In genomic region chr11:54242494-54242893, GRCm38 (mm10) we compare ENCODE assay signal across 41 mouse cellular contexts. TPM values are rescaled to one million over a fixed set of nuclear protein-coding genes. Genes with fewer than 3 reads are reported as not detected.
"Had no signal": no experiment of that assay in that cellular context is flagged by ENCODE, and none has a peak within 500 bp of the region (broad histone marks: within the 10 kb centered on the region; RNA-seq: fewer than 3 reads in every experiment).

No protein-coding gene starts in this region.

- H3K4me2 ChIP-seq: heart, embryonic 11.5 days; heart, embryonic 12.5 days; heart, embryonic 13.5 days; heart, embryonic 15.5 days; hindbrain, embryonic 12.5 days; hindbrain, embryonic 13.5 days; hindbrain, embryonic 14.5 days; hindbrain, embryonic 15.5 days; kidney, embryonic 15.5 days had no signal

- H3K4me3 ChIP-seq: heart, embryonic 10.5 days; heart, embryonic 12.5 days; heart, embryonic 13.5 days; heart, embryonic 15.5 days; hindbrain, embryonic 10.5 days; hindbrain, embryonic 12.5 days; hindbrain, embryonic 13.5 days; hindbrain, embryonic 15.5 days; kidney, embryonic 15.5 days; layer of hippocampus, adult 2 months; left cerebral cortex, adult 2 months had no signal

- H3K9me3 ChIP-seq: heart, embryonic 10.5 days; heart, embryonic 12.5 days; heart, embryonic 13.5 days; heart, embryonic 15.5 days; hindbrain, embryonic 10.5 days; hindbrain, embryonic 12.5 days; hindbrain, embryonic 13.5 days; hindbrain, embryonic 15.5 days; kidney, embryonic 15.5 days had no signal

- H3K9ac ChIP-seq: heart, embryonic 12.5 days; heart, embryonic 13.5 days; heart, embryonic 15.5 days; hindbrain, embryonic 12.5 days; hindbrain, embryonic 13.5 days; hindbrain, embryonic 14.5 days; hindbrain, embryonic 15.5 days; kidney, embryonic 15.5 days had no signal

- H3K4me1 ChIP-seq: heart, embryonic 15.5 days; hindbrain, embryonic 10.5 days; hindbrain, embryonic 12.5 days; hindbrain, embryonic 13.5 days; hindbrain, embryonic 15.5 days; kidney, embryonic 15.5 days had no signal

- H3K27me3 ChIP-seq: heart, embryonic 12.5 days; heart, embryonic 15.5 days; hindbrain, embryonic 12.5 days; hindbrain, embryonic 13.5 days; hindbrain, embryonic 15.5 days; kidney, embryonic 15.5 days had no signal

- ATAC-seq: hindbrain, embryonic 16.5 days; hindbrain, postnatal 0 days; inflammation-experienced regulatory T-cells, adult 6 months had no signal

- H3K36me3 ChIP-seq: heart, embryonic 10.5 days; heart, embryonic 12.5 days; heart, embryonic 13.5 days; heart, embryonic 15.5 days; hindbrain, embryonic 10.5 days; hindbrain, embryonic 12.5 days; hindbrain, embryonic 13.5 days; hindbrain, embryonic 15.5 days; kidney, embryonic 15.5 days had no signal

- DNase-seq: heart, postnatal 10 days; heart, postnatal 14 days; heart, postnatal 36 days; heart, postnatal 4 days; kidney, adult 11 months; kidney, adult 18-20 months; kidney, adult 2 months; kidney, adult 8-10 months; kidney, adult 9 months; kidney, postnatal 10 days; kidney, postnatal 14 days; kidney, postnatal 25 days; kidney, postnatal 36 days; kidney, postnatal 4 days; layer of hippocampus, adult 9-11 months; layer of hippocampus, postnatal 36 days had no signal

- H3K27ac ChIP-seq: heart, embryonic 10.5 days; heart, embryonic 13.5 days; heart, embryonic 15.5 days; hindbrain, embryonic 10.5 days; hindbrain, embryonic 12.5 days; hindbrain, embryonic 13.5 days; hindbrain, embryonic 14.5 days; hindbrain, embryonic 15.5 days; hindbrain, postnatal 0 days; kidney, embryonic 15.5 days; kidney, postnatal 0 days; layer of hippocampus, adult 2 months; left cerebral cortex, adult 2 months had no signal

RNA-seq across cellular contexts. Expression of gene Csf2, which starts 7.0 kb away (rescaled TPM):
- polyA plus RNA-seq: heart, embryonic 10.5 days; heart, embryonic 11.5 days; heart, embryonic 12.5 days; heart, embryonic 13.5 days; heart, embryonic 14.5 days; heart, embryonic 15.5 days; heart, embryonic 16.5 days; heart, postnatal 0 days; hindbrain, embryonic 10.5 days; hindbrain, embryonic 11.5 days; hindbrain, embryonic 12.5 days; hindbrain, embryonic 13.5 days; hindbrain, embryonic 14.5 days; hindbrain, embryonic 15.5 days; hindbrain, embryonic 16.5 days; hindbrain, postnatal 0 days; kidney, adult 2 months; kidney, embryonic 14.5 days; kidney, embryonic 15.5 days; kidney, embryonic 16.5 days; kidney, postnatal 0 days had no signal

RNA-seq across cellular contexts. Expression of gene Il3, which starts 24.6 kb away (rescaled TPM):
- polyA plus RNA-seq: heart, embryonic 10.5 days; heart, embryonic 11.5 days; heart, embryonic 12.5 days; heart, embryonic 13.5 days; heart, embryonic 14.5 days; heart, embryonic 15.5 days; heart, embryonic 16.5 days; heart, postnatal 0 days; hindbrain, embryonic 10.5 days; hindbrain, embryonic 11.5 days; hindbrain, embryonic 12.5 days; hindbrain, embryonic 13.5 days; hindbrain, embryonic 14.5 days; hindbrain, embryonic 15.5 days; hindbrain, embryonic 16.5 days; hindbrain, postnatal 0 days; inflammation-experienced regulatory T-cells, adult 6 months; intestine, embryonic 14.5 days; kidney, adult 2 months; kidney, embryonic 14.5 days; kidney, embryonic 15.5 days; kidney, embryonic 16.5 days; kidney, postnatal 0 days; large intestine, adult 2 months had no signal
